Mouse (Mus musculus): ENCODE data around the gene Eif4b. TPM values are rescaled to one million over a fixed set of nuclear protein-coding genes. Genes with fewer than 3 reads are reported as not detected.

Gene Eif4b
- polyA plus RNA-seq, 1 experiment from 2014 or later: 47.8 TPM

DNA sequence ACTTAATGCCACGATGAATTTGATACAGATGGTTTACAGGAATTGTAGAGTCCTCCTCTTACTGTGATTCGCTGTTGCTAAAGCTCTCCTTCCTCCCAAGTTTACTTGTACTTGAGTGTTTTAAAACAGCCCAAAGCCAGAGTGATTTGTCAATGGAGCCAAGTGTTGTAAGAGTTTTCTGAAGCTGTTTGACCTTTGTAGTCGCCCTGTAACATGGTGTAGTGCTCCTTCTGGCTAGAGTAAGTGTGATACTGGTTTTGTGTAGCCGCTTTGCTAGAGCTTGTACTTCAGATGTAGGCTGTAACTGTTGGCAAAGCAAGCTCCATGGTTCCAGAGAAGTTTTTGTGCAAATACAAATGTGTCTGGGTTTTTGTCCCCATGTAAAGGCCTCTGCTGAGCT, 18.6 kb downstream of the Eif4b start:
- no peak overlapping the region for H3K9ac ChIP-seq (ENCODE audit: low read depth, low read length)
- H3K4me3 ChIP-seq (ENCODE audit: low read depth, low read length): no peak overlapping the region
- H3K27ac ChIP-seq (ENCODE audit: low read depth, low read length): 0 out of 2 replicates have a peak overlapping the region, but pooled peaks have one; percentile 1
- 78% methylated on average over 4 of the region's 4 CpGs for WGBS
- ATAC-seq: no peak
- H3K4me2 ChIP-seq (replicated peaks; ENCODE audit: low read depth): no peak overlapping the region
- H3K9me3 ChIP-seq (ENCODE audit: control insufficient read depth): no peaks in the 10 kb centered on the region
- no peaks in the 10 kb centered on the region for H3K4me1 ChIP-seq (replicated peaks; ENCODE audit: control insufficient read depth, insufficient read depth, low read length)
- H3K27me3 ChIP-seq (replicated peaks; ENCODE audit: control insufficient read depth, insufficient read depth, low read length): no peaks in the 10 kb centered on the region
- TF ChIP-seq CTCF (IDR thresholded peaks at IDR 0.05; ENCODE audit: low read depth): no peak
- peaks cover 96% of the 10 kb centered on the region for H3K36me3 ChIP-seq (ENCODE audit: control insufficient read depth, insufficient read depth)

- WGBS: 19% methylated on average over 2 of the region's 2 CpGs
- Histone ChIP-seq H3K4me2 (replicated peaks; ENCODE audit: low read depth) (no peak overlapping the region), H3K9me3 (ENCODE audit: control insufficient read depth) (no peaks in the 10 kb centered on the region), H3K27ac (ENCODE audit: low read depth, low read length) (no peak overlapping the region; the same call in 1 of the 2 replicates), H3K36me3 (ENCODE audit: control insufficient read depth, insufficient read depth) (peaks cover 88% of the 10 kb centered on the region), H3K27me3 (replicated peaks; ENCODE audit: control insufficient read depth, insufficient read depth, low read length) (no peaks in the 10 kb centered on the region), H3K4me3 (ENCODE audit: low read depth, low read length) (no peak overlapping the region), H3K4me1 (replicated peaks; ENCODE audit: control insufficient read depth, insufficient read depth, low read length) (peaks cover 2% of the 10 kb centered on the region; the same call in 1 of the 2 replicates), H3K9ac (ENCODE audit: low read depth, low read length) (no peak overlapping the region)
- TF ChIP-seq CTCF (IDR thresholded peaks at IDR 0.05; ENCODE audit: low read depth): peak; percentile 18; the same call in 1 of the 2 replicates
- no peak for ATAC-seq
Measured at GRCm38 (mm10) chr15:102094157-102094556, 20.6 kb downstream of the Eif4b start.

DNA sequence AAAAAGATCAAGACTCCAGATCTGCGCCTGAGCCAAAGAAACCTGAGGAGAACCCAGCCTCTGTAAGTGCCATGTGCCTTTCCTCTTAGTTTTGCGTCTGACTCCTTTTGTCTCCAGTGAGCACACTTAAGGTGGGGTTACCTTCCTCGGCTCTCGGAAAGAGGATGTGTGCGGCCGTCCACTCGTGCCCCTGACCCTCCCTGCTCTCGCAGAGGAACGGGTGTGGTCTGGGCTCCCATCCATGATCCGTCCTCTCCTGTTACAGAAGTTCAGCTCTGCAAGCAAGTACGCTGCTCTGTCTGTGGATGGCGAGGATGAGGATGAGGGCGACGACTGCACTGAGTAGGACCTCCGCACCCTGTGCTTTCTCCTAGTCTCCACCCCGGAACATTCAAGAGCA, 21.4 kb downstream of the Eif4b start:
- no peaks in the 10 kb centered on the region for H3K9me3 ChIP-seq (ENCODE audit: control insufficient read depth)
- WGBS: 77% methylated on average over 16 of the region's 16 CpGs
- H3K27me3 ChIP-seq (replicated peaks; ENCODE audit: control insufficient read depth, insufficient read depth, low read length): no peaks in the 10 kb centered on the region
- peaks cover 5% of the 10 kb centered on the region; the same call in 1 of the 2 replicates for H3K4me1 ChIP-seq (replicated peaks; ENCODE audit: control insufficient read depth, insufficient read depth, low read length)
- no peak overlapping the region for H3K27ac ChIP-seq (ENCODE audit: low read depth, low read length)
- H3K4me3 ChIP-seq (ENCODE audit: low read depth, low read length): no peak overlapping the region
- ATAC-seq: no peak
- peaks cover 79% of the 10 kb centered on the region for H3K36me3 ChIP-seq (ENCODE audit: control insufficient read depth, insufficient read depth)
- H3K9ac ChIP-seq (ENCODE audit: low read depth, low read length): no peak overlapping the region
- H3K4me2 ChIP-seq (replicated peaks; ENCODE audit: low read depth): no peak overlapping the region
- no peak for TF ChIP-seq CTCF (IDR thresholded peaks at IDR 0.05; ENCODE audit: low read depth)

DNA sequence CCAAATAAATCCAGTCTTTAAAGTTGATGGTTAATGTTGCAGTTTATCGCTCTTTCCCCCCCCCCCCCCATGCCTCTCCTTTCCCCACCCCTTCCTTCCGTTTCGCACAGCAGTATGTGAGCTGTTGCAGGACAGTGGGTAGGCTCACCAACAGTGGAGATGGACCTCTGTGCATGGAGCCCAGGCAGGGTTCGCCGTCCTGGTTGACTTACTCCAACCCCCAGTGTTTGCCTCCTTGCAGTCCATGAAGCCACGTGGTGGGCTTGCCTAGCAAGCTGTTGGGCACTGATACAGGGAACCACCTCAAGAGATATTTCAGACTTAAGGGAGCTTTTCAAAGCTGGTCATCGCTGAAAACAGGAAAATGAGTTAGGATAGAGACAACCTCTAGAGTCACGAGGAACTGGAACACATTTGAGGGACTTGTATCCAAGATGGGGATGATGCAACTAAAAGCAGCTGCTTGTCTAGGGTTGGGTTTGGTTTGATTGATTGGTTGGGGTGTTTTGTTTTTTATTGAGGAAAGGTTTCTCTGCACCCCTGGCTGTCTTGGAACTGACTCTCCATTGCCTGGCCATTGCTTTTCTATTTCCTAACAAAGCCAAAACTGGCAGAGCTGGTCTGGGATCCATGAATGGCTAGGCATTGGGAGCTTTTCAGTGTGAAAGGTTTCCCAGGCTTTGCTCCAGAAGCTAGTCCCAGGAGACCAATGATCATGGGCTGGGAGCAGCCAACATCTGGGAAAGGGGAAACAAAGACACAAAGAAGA, 23.8 kb downstream of the Eif4b start:
- 65% methylated on average over 8 of the region's 8 CpGs for WGBS
- Histone ChIP-seq H3K4me3 (ENCODE audit: low read depth, low read length) (no peak overlapping the region), H3K4me2 (replicated peaks; ENCODE audit: low read depth) (no peak overlapping the region), H3K27me3 (replicated peaks; ENCODE audit: control insufficient read depth, insufficient read depth, low read length) (no peaks in the 10 kb centered on the region), H3K9me3 (ENCODE audit: control insufficient read depth) (no peaks in the 10 kb centered on the region), H3K4me1 (replicated peaks; ENCODE audit: control insufficient read depth, insufficient read depth, low read length) (peaks cover 21% of the 10 kb centered on the region), H3K36me3 (ENCODE audit: control insufficient read depth, insufficient read depth) (peaks cover 56% of the 10 kb centered on the region), H3K9ac (ENCODE audit: low read depth, low read length) (no peak overlapping the region), H3K27ac (ENCODE audit: low read depth, low read length) (no peak overlapping the region; the same call in 1 of the 2 replicates)
- no peak for TF ChIP-seq CTCF (IDR thresholded peaks at IDR 0.05; ENCODE audit: low read depth)
- ATAC-seq: no peak

GRCm38 (mm10) chr15:102097991-102098555, 24.5 kb downstream of the Eif4b start:
- H3K4me2 ChIP-seq (replicated peaks; ENCODE audit: low read depth): 0 out of 2 replicates have a peak overlapping the region, but pooled peaks have one; percentile 21
- peak overlapping the region; percentile 28 for H3K27ac ChIP-seq (ENCODE audit: low read depth, low read length)
- WGBS: 32% methylated on average over 5 of the region's 5 CpGs
- peaks cover 48% of the 10 kb centered on the region for H3K36me3 ChIP-seq (ENCODE audit: control insufficient read depth, insufficient read depth)
- no peak for TF ChIP-seq CTCF (IDR thresholded peaks at IDR 0.05; ENCODE audit: low read depth)
- H3K4me3 ChIP-seq (ENCODE audit: low read depth, low read length): no peak overlapping the region
- H3K9ac ChIP-seq (ENCODE audit: low read depth, low read length): no peak overlapping the region
- peaks cover 25% of the 10 kb centered on the region for H3K4me1 ChIP-seq (replicated peaks; ENCODE audit: control insufficient read depth, insufficient read depth, low read length)
- H3K9me3 ChIP-seq (ENCODE audit: control insufficient read depth): no peaks in the 10 kb centered on the region
- no peaks in the 10 kb centered on the region for H3K27me3 ChIP-seq (replicated peaks; ENCODE audit: control insufficient read depth, insufficient read depth, low read length)
- ATAC-seq: no peak

DNA sequence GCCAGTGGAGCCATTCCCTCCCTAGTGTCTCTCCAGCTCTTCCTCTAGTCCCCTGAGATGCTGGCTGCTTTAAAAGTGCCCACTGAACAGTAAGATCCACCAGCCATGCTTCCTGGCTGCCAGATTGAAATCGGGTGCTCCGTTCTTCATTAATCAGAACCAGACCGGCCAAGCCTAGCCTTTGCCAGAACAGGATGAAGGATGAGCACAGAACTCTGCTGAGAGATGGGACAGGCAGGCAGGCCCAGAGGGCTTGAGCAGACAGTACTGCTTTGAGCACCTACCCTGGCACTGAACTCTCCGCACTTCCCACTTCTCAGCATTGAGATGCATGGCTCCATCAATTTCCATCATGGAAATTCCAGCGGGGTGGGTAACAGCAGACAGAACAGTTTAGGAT, 25.7 kb downstream of the Eif4b start:
- H3K27me3 ChIP-seq (replicated peaks; ENCODE audit: control insufficient read depth, insufficient read depth, low read length): no peaks in the 10 kb centered on the region
- H3K4me3 ChIP-seq (ENCODE audit: low read depth, low read length): peak overlapping the region; percentile 57; the same call in 1 of the 2 replicates
- peaks cover 36% of the 10 kb centered on the region for H3K36me3 ChIP-seq (ENCODE audit: control insufficient read depth, insufficient read depth)
- no peaks in the 10 kb centered on the region for H3K9me3 ChIP-seq (ENCODE audit: control insufficient read depth)
- no peak overlapping the region for H3K27ac ChIP-seq (ENCODE audit: low read depth, low read length)
- 51% methylated on average over 5 of the region's 5 CpGs for WGBS
- H3K4me1 ChIP-seq (replicated peaks; ENCODE audit: control insufficient read depth, insufficient read depth, low read length): peaks cover 28% of the 10 kb centered on the region
- peak overlapping the region; percentile 88 for H3K4me2 ChIP-seq (replicated peaks; ENCODE audit: low read depth)
- no peak for ATAC-seq
- H3K9ac ChIP-seq (ENCODE audit: low read depth, low read length): no peak overlapping the region
- TF ChIP-seq CTCF (IDR thresholded peaks at IDR 0.05; ENCODE audit: low read depth): no peak
